Mouse (Mus musculus) CH12.LX (cell line): ENCODE results near the gene Mt1. TPM values are rescaled to one million over a fixed set of nuclear protein-coding genes. Genes with fewer than 3 reads are reported as not detected.
A peak's percentile ranks its signal among the peaks of the same experiment; 100 is the strongest.

ENCODE experiments used
- DNase-seq: peaks from one replicate; pipeline ENCODE4 v3.0.0-alpha.2; 2013; ENCODE audit errors: extremely low read depth
- H3K27ac ChIP-seq: 2 replicates; pipeline ENCODE4 v1.5.1; 2012; ENCODE audit warnings: low read depth, mild to moderate bottlenecking, control low read depth, moderate library complexity; ENCODE audit not compliant: insufficient read depth
- H3K27me3 ChIP-seq: replicated peaks from 2 replicates; pipeline ENCODE3; 2012; ENCODE audit warnings: inconsistent platforms
- H3K36me3 ChIP-seq, 2 experiments: replicated peaks in 1 of 2; 2 replicates each; pipeline versions ENCODE3 to v1.6.1; 2012; ENCODE audit warnings: inconsistent platforms in 1 of 2, low read length in 1 of 2, mild to moderate bottlenecking in 1 of 2, mixed read lengths in 1 of 2, moderate library complexity in 1 of 2; ENCODE audit not compliant: control insufficient read depth in 1 of 2, insufficient read depth in 1 of 2
- H3K4me1 ChIP-seq, 2 experiments: 2 replicates each; pipeline ENCODE4 v1.6.1; 2012; ENCODE audit warnings: inconsistent platforms in 1 of 2, moderate library complexity in 1 of 2; ENCODE audit not compliant: insufficient read depth in 2 of 2, control insufficient read depth in 1 of 2
- H3K4me2 ChIP-seq: 2 replicates; pipeline ENCODE4 v1.6.1; 2012; ENCODE audit warnings: low read depth, mild to moderate bottlenecking, control low read depth; ENCODE audit not compliant: poor library complexity, insufficient read depth, severe bottlenecking
- H3K4me3 ChIP-seq, 3 experiments: fragments of 150-350 bp in 1 of 3; sonication (generic) in 1 of 3; replicated peaks in 1 of 3; 2 replicates each; pipeline versions ENCODE3 to v1.5.1; 2011 to 2012; ENCODE audit warnings: low read depth in 2 of 3, low read length in 2 of 3, mild to moderate bottlenecking in 2 of 3, moderate library complexity in 2 of 3, control low read depth in 1 of 3, improper control_type of control experiment in 1 of 3, inconsistent platforms in 1 of 3, mixed read lengths in 1 of 3; ENCODE audit not compliant: poor library complexity in 1 of 3
- H3K79me2 ChIP-seq: replicated peaks from 2 replicates; pipeline ENCODE4 v1.6.1; 2012; ENCODE audit warnings: mild to moderate bottlenecking, moderate library complexity; ENCODE audit not compliant: control insufficient read depth, poor library complexity, insufficient read depth, severe bottlenecking; ENCODE audit errors: extremely low read depth
- H3K9ac ChIP-seq: 2 replicates; pipeline ENCODE4 v1.6.1; 2012; ENCODE audit warnings: low read depth, mild to moderate bottlenecking, control low read depth, moderate library complexity; ENCODE audit not compliant: insufficient read depth
- H3K9me3 ChIP-seq: replicated peaks from 2 replicates; pipeline ENCODE3; 2012; ENCODE audit warnings: low read length, inconsistent platforms, mixed read lengths
- BHLHE40 ChIP-seq: IDR thresholded peaks from 2 replicates; pipeline ENCODE4 v1.6.1; 2011; ENCODE audit warnings: mild to moderate bottlenecking, low read depth, low read length, improper control_type of control experiment
- CTCF ChIP-seq, 2 experiments: IDR thresholded peaks in 1 of 2; conservative IDR thresholded peaks in 1 of 2; 2 replicates each; pipeline ENCODE4 v1.5.1; 2011 to 2012; ENCODE audit warnings: low read depth in 2 of 2, low read length in 2 of 2, improper control_type of control experiment in 1 of 2, inconsistent platforms in 1 of 2, mild to moderate bottlenecking in 1 of 2, moderate library complexity in 1 of 2
- ETS1 ChIP-seq: conservative IDR thresholded peaks from 2 replicates; pipeline ENCODE4 v1.6.1; 2012; ENCODE audit warnings: low read depth, mild to moderate bottlenecking, inconsistent platforms, low read length, improper control_type of control experiment, moderate library complexity
- IRF4 ChIP-seq: IDR thresholded peaks from 2 replicates; pipeline ENCODE4 v1.6.1; 2014; ENCODE audit warnings: low read depth, mild to moderate bottlenecking, inconsistent platforms, low read length, improper control_type of control experiment
- NELFE ChIP-seq: IDR thresholded peaks from 2 replicates; pipeline ENCODE4 v1.6.1; 2011; ENCODE audit warnings: low read depth, low read length, improper control_type of control experiment
- NRF1 ChIP-seq: IDR thresholded peaks from 2 replicates; pipeline ENCODE4 v1.6.1; 2014; ENCODE audit warnings: low read depth, mild to moderate bottlenecking, inconsistent platforms, low read length, improper control_type of control experiment, moderate library complexity
- PAX5 ChIP-seq: IDR thresholded peaks from 2 replicates; pipeline ENCODE4 v1.6.1; 2012; ENCODE audit warnings: low read length, inconsistent platforms, mixed read lengths
- POLR2A ChIP-seq: IDR thresholded peaks from 2 replicates; pipeline ENCODE4 v1.6.1; 2011; ENCODE audit warnings: low read depth, mild to moderate bottlenecking, improper control_type of control experiment, low read length
- POLR2AphosphoS2 ChIP-seq: IDR thresholded peaks from 2 replicates; pipeline ENCODE4 v1.6.1; 2011; ENCODE audit warnings: low read depth, low read length, improper control_type of control experiment
- RAD21 ChIP-seq: IDR thresholded peaks from 2 replicates; pipeline ENCODE4 v1.6.1; 2011; ENCODE audit warnings: low read depth, mild to moderate bottlenecking, low read length, improper control_type of control experiment, moderate library complexity
- SMC3 ChIP-seq: IDR thresholded peaks from 2 replicates; pipeline ENCODE4 v1.6.1; 2011; ENCODE audit warnings: low read depth, low read length, improper control_type of control experiment
- TBP ChIP-seq: conservative IDR thresholded peaks from 2 replicates; pipeline ENCODE4 v1.6.1; 2011; ENCODE audit warnings: low read depth, low read length, improper control_type of control experiment
- TCF12 ChIP-seq: IDR thresholded peaks from 2 replicates; pipeline ENCODE4 v1.6.1; 2014; ENCODE audit warnings: low read depth, mild to moderate bottlenecking, inconsistent platforms, low read length, improper control_type of control experiment
- USF1 ChIP-seq: IDR thresholded peaks from 2 replicates; pipeline ENCODE4 v1.6.1; 2014; ENCODE audit warnings: low read depth, mild to moderate bottlenecking, inconsistent platforms, low read length, improper control_type of control experiment
- dilution Hi-C: fragments of 300-500 bp; cut with MboI; formaldehyde crosslinking; loops from 2 replicates; pipeline ENCODE4 v1.14.3; 2020; ENCODE audit warnings: low sequenced_read_pairs; ENCODE audit not compliant: extremely low pct_unique_long_range_greater_than_20kb, extremely low pct_ligation_motif_present
- in situ Hi-C: fragments of 300-500 bp; cut with MboI; formaldehyde crosslinking; loops from 3 replicates; pipeline ENCODE4 v1.14.3; 2019; ENCODE audit warnings: low sequenced_read_pairs, low pct_ligation_motif_present, low pct_unique_long_range_greater_than_20kb, mixed read lengths
- polyA plus RNA-seq: library from polyadenylated mRNA; unstranded; fragments of >175 nt; gene quantifications from 2 replicates; pipeline ENCODE4 v1.2.1, GENCODE M21; 2012; ENCODE audit warnings: low read depth; ENCODE audit not compliant: insufficient read length
- total RNA-seq, 2 experiments: library from RNA; depleted of rRNA; stranded (reverse); fragments of 300-350 nt in 1 of 2; fragments of >200 nt in 1 of 2; gene quantifications; 2 replicates each; pipeline ENCODE4 v1.2.3; 2012 to 2014

The Mt1 gene
- total and polyA plus RNA-seq, 3 experiments, result 19.9 to 239 (median 62.7) TPM

DNA sequence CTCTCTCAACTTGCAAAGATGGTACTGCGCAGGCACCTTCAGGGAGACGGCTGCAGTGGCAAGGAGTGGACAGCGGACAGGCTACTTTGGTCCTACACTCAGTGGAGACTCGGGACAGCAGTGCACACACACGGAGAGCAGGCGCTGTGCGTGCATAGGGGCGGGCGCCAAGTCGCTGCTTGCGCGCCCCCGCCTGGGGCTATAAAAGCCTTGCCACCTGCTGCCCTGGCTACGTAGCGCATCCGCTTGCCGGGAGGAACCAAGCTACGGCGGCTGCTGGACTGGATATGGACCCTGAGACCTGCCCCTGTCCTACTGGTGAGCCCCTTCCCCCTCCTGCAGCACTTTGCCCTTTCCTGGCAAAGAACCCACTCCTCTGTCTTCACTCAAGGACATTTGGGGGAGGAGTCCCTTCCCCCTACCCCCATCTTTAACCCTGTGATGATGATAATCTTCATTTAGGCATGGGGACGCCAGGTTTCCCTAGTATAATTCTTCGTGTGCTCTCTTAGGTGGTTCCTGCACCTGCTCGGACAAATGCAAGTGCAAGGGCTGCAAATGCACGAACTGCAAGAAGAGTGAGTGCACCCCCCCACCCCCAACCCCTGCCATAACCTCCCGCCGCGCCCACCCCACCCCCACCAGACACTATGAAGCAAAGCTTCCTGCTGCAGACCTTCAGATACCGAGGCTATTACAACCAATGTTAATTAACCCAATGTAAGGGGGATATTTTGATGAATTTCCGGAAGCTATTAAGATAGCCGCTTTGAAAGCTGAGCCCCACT lies 26.2 kb upstream of the Mt1 start, which contains the start of gene Mt3:
Gene Mt3 (plus strand): TSS at position 95 of the 788 bp plus-strand sequence.
- no peaks in the 10 kb centered on the region for H3K79me2 ChIP-seq
- H3K4me3 ChIP-seq, result peak within 1 kb of the TSS in 2 of 3 experiments; percentile 37 to 58
- H3K4me2 ChIP-seq, result peak within 1 kb of the TSS; percentile 83
- no peak for DNase-seq
- H3K27me3 ChIP-seq, result no peaks in the 10 kb centered on the region
- in situ Hi-C loops, result no loop called here
- peak; percentile 50 for TF ChIP-seq RAD21
- TF ChIP-seq SMC3, result peak; percentile 35; the same call in 1 of the 2 replicates
- 0 out of 2 replicates have a peak, but pooled peaks have one; percentile 36 for TF ChIP-seq BHLHE40
- TF ChIP-seq TBP, result peak; percentile 82
- no peak for TF ChIP-seq USF1
- TF ChIP-seq NRF1, result peak; percentile 70
- peak in 1 of 2 experiments; percentile 70; a peak in 2 of 4 replicates for TF ChIP-seq CTCF (conservative IDR thresholded peaks at IDR 0.05 in 1 of 2, IDR thresholded peaks at IDR 0.05 in 1 of 2; ENCODE audit: low read depth in 2 of 2, low read length in 2 of 2)
- TF ChIP-seq NELFE, result peak; percentile 46; the same call in 1 of the 2 replicates
- peak; percentile 77 for TF ChIP-seq POLR2A
- TF ChIP-seq TCF12, result peak; percentile 39; the same call in 1 of the 2 replicates
- TF ChIP-seq POLR2AphosphoS2, result no peak
- dilution Hi-C loops, result no loop called here
- peak within 1 kb of the TSS; percentile 18; the same call in 1 of the 2 replicates for H3K9ac ChIP-seq
- no peaks in the 10 kb centered on the region for H3K36me3 ChIP-seq
- H3K27ac ChIP-seq, result peak within 1 kb of the TSS; percentile 79
- H3K4me1 ChIP-seq, result peaks cover 15% of the 10 kb centered on the region in 2 experiments
- H3K9me3 ChIP-seq, result no peaks in the 10 kb centered on the region

GRCm38 (mm10) chr8:94153451-94153850 lies 25.4 kb upstream of the Mt1 start:
- no peak for DNase-seq
- no peaks in the 10 kb centered on the region for H3K9me3 ChIP-seq
- dilution Hi-C loops, result no loop called here
- no peaks in the 10 kb centered on the region for H3K79me2 ChIP-seq
- in situ Hi-C loops, result no loop called here
- H3K4me3 ChIP-seq, result no peak overlapping the region
- peaks cover 15% of the 10 kb centered on the region in 2 experiments for H3K4me1 ChIP-seq
- no peaks in the 10 kb centered on the region for H3K36me3 ChIP-seq
- TF ChIP-seq NELFE, result no peak
- no peak for TF ChIP-seq SMC3
- TF ChIP-seq CTCF (conservative IDR thresholded peaks at IDR 0.05 in 1 of 2, IDR thresholded peaks at IDR 0.05 in 1 of 2; ENCODE audit: low read depth in 2 of 2, low read length in 2 of 2), result no peak
- no peak for TF ChIP-seq PAX5
- TF ChIP-seq ETS1, result no peak
- no peak for TF ChIP-seq IRF4
- TF ChIP-seq, all 38 proteins: peak for 0
- Histone ChIP-seq H3K9ac (no peak overlapping the region), H3K4me2 (peak overlapping the region; percentile 83; the same call in 1 of the 2 replicates), H3K27ac (no peak overlapping the region), H3K27me3 (no peaks in the 10 kb centered on the region)
